Mouse (Mus musculus): ENCODE data around the gene Ankrd17. TPM values are rescaled to one million over a fixed set of nuclear protein-coding genes. Genes with fewer than 3 reads are reported as not detected.
"Not testable (repeated sequence)": the region's sequence is repeated elsewhere in the genome, so short reads cannot be mapped to it uniquely, and the experiment has no call there.

The Ankrd17 gene
- polyA plus RNA-seq, 1 experiment from 2014 or later = 28.7 TPM

DNA sequence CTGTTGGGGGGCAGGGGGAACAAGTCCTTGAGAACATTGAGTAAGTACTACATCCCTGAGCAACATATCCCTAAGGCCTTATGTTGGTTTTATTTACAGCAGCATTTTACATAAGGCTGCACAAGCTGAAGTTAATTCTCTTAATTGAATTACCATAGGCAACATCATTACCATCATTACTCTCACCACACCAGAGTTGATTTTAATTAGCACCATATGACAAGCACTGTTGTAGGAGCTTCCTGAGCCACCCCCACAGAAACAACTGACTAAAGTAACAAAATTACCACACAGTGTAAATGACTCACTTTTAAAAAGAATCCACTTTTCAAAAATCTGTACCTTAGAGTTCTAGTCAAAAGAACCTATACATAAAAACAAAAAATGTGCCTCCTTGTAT is 76.5 kb downstream of the Ankrd17 start:
- ATAC-seq (ENCODE audit: insufficient read depth, low FRiP score, low TSS enrichment) (no peak), DNase-seq (ENCODE audit: low spot score) (no peak)
- no peaks in the 10 kb centered on the region for H3K4me1 ChIP-seq (ENCODE audit: control insufficient read depth, insufficient read depth, low read length)
- H3K4me2 ChIP-seq (ENCODE audit: low read depth) = no peak overlapping the region
- H3K9me3 ChIP-seq (ENCODE audit: control insufficient read depth, low read length) = no peaks in the 10 kb centered on the region
- H3K27ac ChIP-seq (ENCODE audit: low read depth, low read length) = no peak overlapping the region
- no peak overlapping the region for H3K9ac ChIP-seq (ENCODE audit: low read length)
- no peaks in the 10 kb centered on the region for H3K27me3 ChIP-seq (ENCODE audit: control insufficient read depth, insufficient read depth, low read length)
- H3K36me3 ChIP-seq (ENCODE audit: control insufficient read depth, insufficient read depth, low read length) = peaks cover 9% of the 10 kb centered on the region
- no peak overlapping the region for H3K4me3 ChIP-seq (ENCODE audit: low read depth, low read length)

DNA sequence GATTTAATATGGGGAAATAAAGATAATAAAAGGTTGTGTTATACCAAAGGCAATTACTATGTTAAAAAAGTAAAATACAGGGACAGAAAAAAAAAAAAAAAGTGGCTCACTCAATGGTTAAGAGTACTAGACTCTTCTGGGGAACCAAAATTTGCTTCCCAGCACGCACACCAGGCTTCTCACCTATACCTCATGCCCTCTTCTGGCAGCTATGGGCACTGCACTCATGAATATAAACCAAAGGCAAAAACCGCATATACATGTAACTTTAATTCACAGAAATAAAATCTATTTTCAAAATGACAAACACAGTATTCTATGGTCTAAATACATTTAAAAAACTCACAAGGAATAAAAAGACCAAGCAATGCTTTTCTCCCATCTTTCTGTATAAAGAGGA is 79.8 kb downstream of the Ankrd17 start:
- peaks cover 7% of the 10 kb centered on the region for H3K36me3 ChIP-seq (ENCODE audit: control insufficient read depth, insufficient read depth, low read length)
- no peak overlapping the region for H3K9ac ChIP-seq (ENCODE audit: low read length)
- 76% methylated on average over 2 of the region's 2 CpGs for WGBS
- ATAC-seq (ENCODE audit: insufficient read depth, low FRiP score, low TSS enrichment) = no peak
- H3K4me3 ChIP-seq (ENCODE audit: low read depth, low read length) = no peak overlapping the region
- no peak overlapping the region for H3K27ac ChIP-seq (ENCODE audit: low read depth, low read length)
- no peak for DNase-seq (ENCODE audit: low spot score)
- no peaks in the 10 kb centered on the region for H3K4me1 ChIP-seq (ENCODE audit: control insufficient read depth, insufficient read depth, low read length)
- no peaks in the 10 kb centered on the region for H3K9me3 ChIP-seq (ENCODE audit: control insufficient read depth, low read length)
- H3K27me3 ChIP-seq (ENCODE audit: control insufficient read depth, insufficient read depth, low read length) = no peaks in the 10 kb centered on the region
- H3K4me2 ChIP-seq (ENCODE audit: low read depth) = no peak overlapping the region

DNA sequence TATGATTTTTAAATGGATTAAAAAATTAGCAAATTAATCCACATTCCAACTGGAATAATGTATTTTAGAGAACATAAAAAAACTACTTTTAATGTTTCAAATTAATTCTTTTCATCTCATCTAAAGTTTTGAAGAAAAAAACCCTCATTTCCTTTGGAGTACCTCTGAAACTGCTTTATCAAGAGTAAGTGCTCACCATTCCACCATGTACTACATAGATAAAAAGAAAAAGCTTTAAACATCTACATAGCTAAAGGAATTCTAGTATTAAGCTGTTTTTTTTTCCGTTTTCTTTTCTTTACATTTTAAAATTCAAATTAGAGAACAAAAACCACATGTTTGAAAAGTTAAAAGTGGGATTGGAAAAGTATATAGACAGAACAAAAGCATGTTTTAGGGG is 86.3 kb downstream of the Ankrd17 start:
- H3K27me3 ChIP-seq (ENCODE audit: control insufficient read depth, insufficient read depth, low read length) = no peaks in the 10 kb centered on the region
- H3K4me2 ChIP-seq (ENCODE audit: low read depth) = no peak overlapping the region
- H3K9me3 ChIP-seq (ENCODE audit: control insufficient read depth, low read length) = no peaks in the 10 kb centered on the region
- 0 out of 2 replicates have a peak, but pooled peaks cover 2% of the 10 kb centered on the region for H3K36me3 ChIP-seq (ENCODE audit: control insufficient read depth, insufficient read depth, low read length)
- ATAC-seq (ENCODE audit: insufficient read depth, low FRiP score, low TSS enrichment) = no peak
- 93% methylated on average over 1 of the region's 1 CpGs for WGBS
- H3K4me3 ChIP-seq (ENCODE audit: low read depth, low read length) = no peak overlapping the region
- no peak overlapping the region for H3K9ac ChIP-seq (ENCODE audit: low read length)
- DNase-seq (ENCODE audit: low spot score) = no peak
- no peaks in the 10 kb centered on the region for H3K4me1 ChIP-seq (ENCODE audit: control insufficient read depth, insufficient read depth, low read length)
- no peak overlapping the region for H3K27ac ChIP-seq (ENCODE audit: low read depth, low read length)

DNA sequence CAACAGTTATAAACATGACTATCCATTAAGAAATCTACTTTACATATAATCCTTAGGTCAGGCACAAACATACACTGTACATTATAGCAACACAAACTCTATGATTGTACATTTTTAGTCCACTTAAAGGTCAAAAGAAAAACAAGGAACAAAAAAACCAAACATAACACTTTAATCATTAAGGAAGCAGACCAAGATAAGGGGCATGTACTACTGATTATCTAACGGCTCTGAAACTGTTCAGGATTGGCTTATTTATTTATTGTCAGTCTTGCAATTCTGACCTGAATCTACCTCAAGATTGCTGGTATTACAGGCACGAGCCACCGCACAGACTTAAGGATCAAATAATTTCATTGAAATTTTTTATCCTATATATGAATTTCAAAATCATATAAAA is 87.0 kb downstream of the Ankrd17 start:
- 91% methylated on average over 3 of the region's 3 CpGs for WGBS
- Histone ChIP-seq H3K9ac (ENCODE audit: low read length) (no peak overlapping the region), H3K9me3 (ENCODE audit: control insufficient read depth, low read length) (no peaks in the 10 kb centered on the region), H3K4me3 (ENCODE audit: low read depth, low read length) (no peak overlapping the region), H3K36me3 (ENCODE audit: control insufficient read depth, insufficient read depth, low read length) (0 out of 2 replicates have a peak, but pooled peaks cover 2% of the 10 kb centered on the region), H3K27me3 (ENCODE audit: control insufficient read depth, insufficient read depth, low read length) (no peaks in the 10 kb centered on the region), H3K4me1 (ENCODE audit: control insufficient read depth, insufficient read depth, low read length) (no peaks in the 10 kb centered on the region), H3K27ac (ENCODE audit: low read depth, low read length) (no peak overlapping the region), H3K4me2 (ENCODE audit: low read depth) (no peak overlapping the region)
- no peak for ATAC-seq (ENCODE audit: insufficient read depth, low FRiP score, low TSS enrichment)
- no peak for DNase-seq (ENCODE audit: low spot score)

DNA sequence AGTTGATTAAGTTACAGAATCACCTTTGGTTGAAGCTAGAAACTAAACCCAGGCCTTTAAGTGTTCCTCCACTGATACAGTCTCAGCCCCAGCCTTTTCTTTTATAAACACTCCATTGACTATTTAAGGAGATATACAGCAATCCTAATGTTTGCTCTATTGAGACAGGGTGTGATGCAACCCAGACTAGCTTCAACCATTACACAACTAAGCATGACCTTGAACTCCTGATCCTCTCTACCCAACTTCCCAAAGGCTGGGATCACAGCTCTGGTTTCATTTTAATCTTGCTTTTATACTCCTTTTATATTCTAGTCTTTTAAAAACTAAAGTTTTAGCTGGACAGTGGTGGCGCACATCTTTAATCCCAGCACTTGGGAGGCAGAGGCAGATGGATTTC is 88.9 kb downstream of the Ankrd17 start:
- Histone ChIP-seq H3K9me3 (ENCODE audit: control insufficient read depth, low read length) (no peaks in the 10 kb centered on the region), H3K27me3 (ENCODE audit: control insufficient read depth, insufficient read depth, low read length) (no peaks in the 10 kb centered on the region), H3K4me1 (ENCODE audit: control insufficient read depth, insufficient read depth, low read length) (no peaks in the 10 kb centered on the region), H3K4me3 (ENCODE audit: low read depth, low read length) (no peak overlapping the region), H3K36me3 (ENCODE audit: control insufficient read depth, insufficient read depth, low read length) (0 out of 2 replicates have a peak, but pooled peaks cover 2% of the 10 kb centered on the region), H3K27ac (ENCODE audit: low read depth, low read length) (no peak overlapping the region), H3K4me2 (ENCODE audit: low read depth) (no peak overlapping the region), H3K9ac (ENCODE audit: low read length) (no peak overlapping the region)
- 98% methylated on average over 1 of the region's 1 CpGs for WGBS
- DNase-seq (ENCODE audit: low spot score) (no peak), ATAC-seq (ENCODE audit: insufficient read depth, low FRiP score, low TSS enrichment) (no peak)

DNA sequence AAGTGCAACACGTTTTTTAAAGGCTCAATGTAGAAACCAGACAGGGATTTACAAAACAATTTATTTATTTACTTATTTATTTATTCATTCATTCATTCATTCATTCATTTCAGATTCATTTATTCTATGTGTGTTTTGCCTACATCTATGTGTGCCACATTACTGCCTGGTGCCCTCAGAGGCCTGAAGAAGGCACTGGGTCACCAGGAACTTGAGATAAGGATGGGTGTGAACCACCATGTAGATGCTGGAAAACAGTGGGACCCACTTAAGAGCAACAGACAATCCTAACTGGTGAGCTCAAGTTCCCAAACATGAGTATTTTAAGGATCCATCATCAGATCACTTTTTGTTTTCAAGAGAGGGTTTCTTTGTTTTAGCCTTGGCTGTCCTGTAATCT is 91.6 kb downstream of the Ankrd17 start:
- no peak for ATAC-seq (ENCODE audit: insufficient read depth, low FRiP score, low TSS enrichment)
- 0 out of 2 replicates have a peak, but pooled peaks cover 2% of the 10 kb centered on the region for H3K36me3 ChIP-seq (ENCODE audit: control insufficient read depth, insufficient read depth, low read length)
- WGBS = 89% methylated on average over 1 of the region's 1 CpGs

DNA sequence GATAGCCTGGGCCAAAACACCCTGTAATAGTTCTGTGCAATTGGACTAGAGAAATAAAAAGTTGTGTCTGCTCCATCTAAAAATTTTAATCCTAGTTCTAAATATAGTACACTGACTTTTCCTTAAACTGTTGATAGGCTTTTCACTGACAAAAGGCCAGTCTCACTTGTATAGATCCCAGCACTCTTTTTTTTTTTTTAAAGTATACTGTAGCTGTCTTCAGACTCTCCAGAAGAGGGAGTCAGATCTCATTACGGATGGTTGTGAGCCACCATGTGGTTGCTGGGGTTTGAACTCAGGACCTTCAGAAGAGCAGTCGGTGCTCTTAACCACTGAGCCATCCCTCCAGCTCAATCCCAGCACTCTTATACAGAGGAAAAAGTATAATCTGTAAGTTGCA is 104.1 kb downstream of the Ankrd17 start:
- H3K27ac ChIP-seq (ENCODE audit: low read depth, low read length); H3K4me3 ChIP-seq (ENCODE audit: low read depth, low read length); H3K36me3 ChIP-seq (ENCODE audit: control insufficient read depth, insufficient read depth, low read length); ATAC-seq (ENCODE audit: insufficient read depth, low FRiP score, low TSS enrichment); DNase-seq (ENCODE audit: low spot score); H3K9me3 ChIP-seq (ENCODE audit: control insufficient read depth, low read length); H3K4me2 ChIP-seq (ENCODE audit: low read depth); H3K9ac ChIP-seq (ENCODE audit: low read length); H3K4me1 ChIP-seq (ENCODE audit: control insufficient read depth, insufficient read depth, low read length); H3K27me3 ChIP-seq (ENCODE audit: control insufficient read depth, insufficient read depth, low read length): not testable (repeated sequence)
- WGBS = 82% methylated on average over 2 of the region's 2 CpGs

More for the DNA sequence above, 91.6 kb downstream of the Ankrd17 start:
- Histone ChIP-seq H3K9me3 (ENCODE audit: control insufficient read depth, low read length) (no peaks in the 10 kb centered on the region), H3K4me2 (ENCODE audit: low read depth) (no peak overlapping the region), H3K27ac (ENCODE audit: low read depth, low read length) (no peak overlapping the region), H3K9ac (ENCODE audit: low read length) (no peak overlapping the region), H3K27me3 (ENCODE audit: control insufficient read depth, insufficient read depth, low read length) (no peaks in the 10 kb centered on the region), H3K4me1 (ENCODE audit: control insufficient read depth, insufficient read depth, low read length) (no peaks in the 10 kb centered on the region), H3K4me3 (ENCODE audit: low read depth, low read length) (no peak overlapping the region)
- no peak for DNase-seq (ENCODE audit: low spot score)

DNA sequence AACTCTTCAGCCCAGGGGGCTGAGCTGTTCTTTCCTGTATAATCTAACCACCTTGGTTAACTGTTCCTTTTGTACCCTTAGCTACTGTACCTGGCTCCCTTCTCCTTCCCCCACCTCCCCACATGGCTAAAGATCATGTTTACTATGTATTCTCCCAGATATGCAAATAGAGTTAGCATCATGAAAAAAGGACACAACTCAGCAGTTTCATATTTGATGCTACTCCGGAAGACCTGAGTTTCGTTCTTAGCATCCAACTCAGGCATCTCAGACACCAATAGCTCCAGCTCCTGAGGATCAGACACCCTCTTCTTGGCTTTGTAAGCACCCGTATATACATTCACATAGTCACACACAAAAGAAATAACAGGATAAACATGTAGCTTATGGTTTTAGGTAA is 109.4 kb downstream of the Ankrd17 start:
- Histone ChIP-seq H3K4me3 (ENCODE audit: low read depth, low read length) (no peak overlapping the region), H3K9me3 (ENCODE audit: control insufficient read depth, low read length) (no peaks in the 10 kb centered on the region), H3K4me1 (ENCODE audit: control insufficient read depth, insufficient read depth, low read length) (no peaks in the 10 kb centered on the region), H3K9ac (ENCODE audit: low read length) (no peak overlapping the region), H3K27ac (ENCODE audit: low read depth, low read length) (no peak overlapping the region), H3K4me2 (ENCODE audit: low read depth) (no peak overlapping the region), H3K36me3 (ENCODE audit: control insufficient read depth, insufficient read depth, low read length) (peaks cover 9% of the 10 kb centered on the region), H3K27me3 (ENCODE audit: control insufficient read depth, insufficient read depth, low read length) (no peaks in the 10 kb centered on the region)
- no peak for DNase-seq (ENCODE audit: low spot score)
- 91% methylated on average over 3 of the region's 3 CpGs for WGBS
- ATAC-seq (ENCODE audit: insufficient read depth, low FRiP score, low TSS enrichment) = no peak

DNA sequence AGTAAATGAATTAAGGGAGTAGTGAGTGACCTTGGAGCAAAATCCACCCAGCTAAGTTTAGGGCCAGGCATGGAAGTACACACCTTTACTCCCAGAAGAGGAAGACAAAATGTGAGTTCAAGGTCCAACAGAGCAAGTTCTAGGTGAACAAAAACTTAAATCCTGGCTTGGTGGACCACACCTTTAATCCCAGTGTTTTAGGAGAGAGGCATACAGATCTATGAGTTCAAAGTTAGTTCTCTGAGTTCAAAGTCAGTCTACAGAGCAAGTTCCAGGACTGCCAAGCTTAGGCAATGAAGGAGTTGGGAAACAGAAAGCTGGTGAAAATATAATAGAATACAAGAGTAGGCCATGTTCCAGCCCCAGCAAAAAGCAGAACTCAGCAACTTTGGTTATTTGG is 118.9 kb downstream of the Ankrd17 start:
- no peak for ATAC-seq (ENCODE audit: insufficient read depth, low FRiP score, low TSS enrichment)
- Histone ChIP-seq H3K4me1 (ENCODE audit: control insufficient read depth, insufficient read depth, low read length) (no peaks in the 10 kb centered on the region), H3K4me2 (ENCODE audit: low read depth) (no peak overlapping the region), H3K4me3 (ENCODE audit: low read depth, low read length) (no peak overlapping the region), H3K27me3 (ENCODE audit: control insufficient read depth, insufficient read depth, low read length) (no peaks in the 10 kb centered on the region), H3K36me3 (ENCODE audit: control insufficient read depth, insufficient read depth, low read length) (peaks cover 19% of the 10 kb centered on the region), H3K27ac (ENCODE audit: low read depth, low read length) (no peak overlapping the region), H3K9ac (ENCODE audit: low read length) (no peak overlapping the region), H3K9me3 (ENCODE audit: control insufficient read depth, low read length) (no peaks in the 10 kb centered on the region)
- DNase-seq (ENCODE audit: low spot score) = no peak

All from neural tube, embryonic 11.5 days (tissue).